Mouse (Mus musculus) small intestine, adult 2 months (tissue): ENCODE measurements around the gene Igfbp2. TPM values are rescaled to one million over a fixed set of nuclear protein-coding genes. Genes with fewer than 3 reads are reported as not detected.

ENCODE experiments used
- H3K27ac ChIP-seq: fragments of 200-500 bp; 2 replicates; pipeline ENCODE4 v1.5.1; 2012; ENCODE audit warnings: low read depth, low read length, control low read depth, inconsistent platforms; ENCODE audit not compliant: insufficient read depth
- H3K27me3 ChIP-seq: fragments of 200-500 bp; 2 replicates; pipeline ENCODE4 v1.6.1; 2012; ENCODE audit warnings: mild to moderate bottlenecking, moderate library complexity, low read length, inconsistent platforms; ENCODE audit not compliant: control insufficient read depth, insufficient read depth
- H3K36me3 ChIP-seq: fragments of 200-500 bp; 2 replicates; pipeline ENCODE4 v1.6.1; 2012; ENCODE audit warnings: mild to moderate bottlenecking, low read length, control low read depth, inconsistent platforms; ENCODE audit not compliant: control insufficient read depth, insufficient read depth
- H3K4me1 ChIP-seq: fragments of 200-500 bp; 2 replicates; pipeline ENCODE4 v1.6.1; 2012; ENCODE audit warnings: low read length, inconsistent platforms, mixed read lengths; ENCODE audit not compliant: control insufficient read depth, insufficient read depth, insufficient read length
- H3K4me3 ChIP-seq: fragments of 200-500 bp; 2 replicates; pipeline ENCODE4 v1.5.1; 2012; ENCODE audit warnings: low read depth, mild to moderate bottlenecking, control low read depth, inconsistent platforms, low read length, moderate library complexity
- CTCF ChIP-seq: fragments of 200-500 bp; IDR thresholded peaks from 2 replicates; pipeline ENCODE4 v1.5.1; 2012; ENCODE audit warnings: low read depth, mild to moderate bottlenecking, control low read depth, inconsistent platforms, low read length, moderate library complexity, mixed read lengths; ENCODE audit not compliant: insufficient replicate concordance, insufficient read length; ENCODE audit errors: extremely low read depth
- POLR2A ChIP-seq: fragments of 200-500 bp; IDR thresholded peaks from 2 replicates; pipeline ENCODE4 v1.6.1; 2012; ENCODE audit warnings: low read depth, mild to moderate bottlenecking, control low read depth, inconsistent platforms, low read length, moderate library complexity
- WGBS: fragments of 180-500 bp; shearing (Covaris S2); methylation state at CpG from one replicate; pipeline ENCODE4 v1.1.7; 2018; 5-methylcytosine and 5-hydroxymethylcytosine counted together
- polyA plus RNA-seq: library from polyadenylated mRNA; depleted of rRNA; stranded (reverse); fragments of >200 nt; gene quantifications from 2 replicates; pipeline ENCODE4 v1.2.3, GENCODE M21; 2012

Gene Igfbp2
- polyA plus RNA-seq, 1 experiment = 7.7 TPM

- no peaks in the 10 kb centered on the region for H3K36me3 ChIP-seq
- no peaks in the 10 kb centered on the region for H3K4me1 ChIP-seq
- TF ChIP-seq CTCF = no peak
- TF ChIP-seq POLR2A = no peak
- H3K27ac ChIP-seq = no peak overlapping the region
- H3K27me3 ChIP-seq = no peaks in the 10 kb centered on the region
- WGBS = 89% methylated on average over 9 of the region's 9 CpGs
- no peak overlapping the region for H3K4me3 ChIP-seq
Measured at GRCm38 (mm10) chr1:72859963-72860362, 35.7 kb downstream of the Igfbp2 start.

DNA sequence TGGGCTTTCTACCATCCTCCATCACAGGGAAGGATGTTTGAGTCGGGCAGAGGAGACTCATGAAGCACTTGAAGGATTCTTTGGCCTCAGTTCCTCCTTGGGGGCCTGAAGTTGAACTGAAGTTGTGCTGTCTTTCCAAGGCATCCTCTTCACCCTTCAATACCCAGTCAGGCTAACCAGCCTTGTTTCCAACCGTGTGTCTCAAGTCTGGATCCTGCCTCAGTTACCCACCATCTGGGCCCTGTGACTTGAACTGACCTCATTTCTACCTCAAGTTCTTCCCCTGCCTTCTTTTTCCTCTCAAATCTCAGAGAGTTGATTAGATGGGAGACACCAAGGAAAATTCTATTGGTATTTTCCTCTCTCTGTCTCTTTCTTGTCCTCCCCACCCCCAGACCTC is 36.2 kb downstream of the Igfbp2 start:
- Histone ChIP-seq H3K4me3 (no peak overlapping the region), H3K36me3 (no peaks in the 10 kb centered on the region), H3K27ac (no peak overlapping the region), H3K4me1 (no peaks in the 10 kb centered on the region), H3K27me3 (no peaks in the 10 kb centered on the region)
- TF ChIP-seq POLR2A (no peak), CTCF (no peak)
- 72% methylated on average over 2 of the region's 2 CpGs for WGBS

DNA sequence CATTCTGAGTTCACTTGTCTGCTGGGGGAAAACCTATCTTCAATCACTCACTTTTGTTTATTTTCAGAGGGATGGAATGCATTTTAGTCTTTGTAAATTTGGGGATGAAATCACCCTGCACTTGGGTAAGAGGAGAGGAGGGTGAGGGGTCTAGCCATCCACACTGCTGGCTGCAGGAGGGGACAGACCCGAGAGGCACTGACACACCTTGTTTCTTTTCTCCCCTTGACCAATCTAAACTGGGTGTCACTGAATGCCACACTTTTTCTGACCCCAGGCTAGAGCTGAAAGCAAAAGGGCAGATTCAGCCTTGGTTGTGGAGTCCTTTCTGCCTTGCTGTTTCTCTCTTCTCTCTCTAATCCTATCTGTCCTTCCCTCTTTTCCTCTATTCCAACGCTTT is 37.4 kb downstream of the Igfbp2 start:
- no peak overlapping the region for H3K27ac ChIP-seq
- WGBS = 64% methylated on average over 2 of the region's 2 CpGs
- no peaks in the 10 kb centered on the region for H3K27me3 ChIP-seq
- no peak overlapping the region for H3K4me3 ChIP-seq
- TF ChIP-seq CTCF = no peak
- no peak for TF ChIP-seq POLR2A
- no peaks in the 10 kb centered on the region for H3K4me1 ChIP-seq
- H3K36me3 ChIP-seq = no peaks in the 10 kb centered on the region

GRCm38 (mm10) chr1:72862248-72862647 is 37.9 kb downstream of the Igfbp2 start:
- H3K27ac ChIP-seq = no peak overlapping the region
- H3K4me3 ChIP-seq = no peak overlapping the region
- 84% methylated on average over 21 of the region's 21 CpGs for WGBS
- no peaks in the 10 kb centered on the region for H3K4me1 ChIP-seq
- TF ChIP-seq POLR2A = no peak
- no peaks in the 10 kb centered on the region for H3K27me3 ChIP-seq
- H3K36me3 ChIP-seq = no peaks in the 10 kb centered on the region

DNA sequence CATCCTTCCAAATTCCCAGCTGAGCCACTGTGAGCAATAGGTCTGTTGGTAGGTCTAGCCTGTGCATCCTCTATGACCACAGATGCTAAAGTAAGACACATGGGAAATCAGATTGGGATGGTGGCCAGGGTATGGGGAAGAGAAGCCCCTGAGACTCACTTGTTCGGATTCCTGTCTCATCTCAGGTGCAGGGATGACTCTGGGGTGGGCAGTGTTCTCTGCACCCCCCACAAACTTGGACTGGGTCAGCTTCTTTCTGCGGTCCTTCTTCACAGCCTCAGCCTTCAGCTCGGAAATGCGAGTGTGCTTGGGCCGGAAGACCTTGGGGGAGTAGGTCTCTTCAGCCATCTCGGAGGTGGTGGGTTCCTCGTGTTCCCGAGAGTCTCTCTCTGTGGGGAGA is 39.4 kb downstream of the Igfbp2 start:
- H3K27me3 ChIP-seq = no peaks in the 10 kb centered on the region
- WGBS = 85% methylated on average over 8 of the region's 8 CpGs
- no peak overlapping the region for H3K27ac ChIP-seq
- no peaks in the 10 kb centered on the region for H3K36me3 ChIP-seq
- TF ChIP-seq CTCF (no peak), POLR2A (no peak)
- no peak overlapping the region for H3K4me3 ChIP-seq
- no peaks in the 10 kb centered on the region for H3K4me1 ChIP-seq

DNA sequence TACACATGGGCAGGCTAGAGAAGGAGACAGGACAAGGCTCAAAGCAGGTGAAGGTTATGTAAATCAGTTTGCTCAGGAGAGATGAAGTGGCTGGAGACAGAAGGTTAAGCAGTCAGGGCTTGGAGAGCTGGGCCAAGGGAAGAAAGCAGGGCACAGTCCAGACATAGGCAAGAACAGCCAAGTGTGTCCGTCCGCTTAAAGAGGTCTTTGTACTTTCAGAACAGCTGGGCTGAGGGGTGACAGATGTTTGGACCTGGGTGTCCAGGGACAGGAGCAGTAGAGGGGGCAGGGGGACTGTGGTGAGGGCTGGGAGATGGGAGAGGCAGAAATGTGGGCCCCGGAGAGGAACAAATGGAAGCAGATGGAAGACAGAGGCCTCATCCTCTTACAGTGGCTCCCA is 40.0 kb downstream of the Igfbp2 start:
- Histone ChIP-seq H3K27ac (no peak overlapping the region), H3K4me1 (no peaks in the 10 kb centered on the region), H3K4me3 (no peak overlapping the region), H3K36me3 (no peaks in the 10 kb centered on the region), H3K27me3 (no peaks in the 10 kb centered on the region)
- no peak for TF ChIP-seq POLR2A
- TF ChIP-seq CTCF = no peak
- 74% methylated on average over 3 of the region's 3 CpGs for WGBS

- Histone ChIP-seq H3K27me3 (no peaks in the 10 kb centered on the region), H3K36me3 (no peaks in the 10 kb centered on the region), H3K4me1 (peaks cover 9% of the 10 kb centered on the region), H3K27ac (no peak overlapping the region), H3K4me3 (no peak overlapping the region)
- WGBS = 32% methylated on average over 6 of the region's 6 CpGs
- TF ChIP-seq POLR2A (no peak), CTCF (peak; percentile 92; the same call in 1 of the 2 replicates)
Measured at GRCm38 (mm10) chr1:72865900-72866299, 41.6 kb downstream of the Igfbp2 start.

GRCm38 (mm10) chr1:72866417-72866816 is 42.1 kb downstream of the Igfbp2 start:
- WGBS = 74% methylated on average over 5 of the region's 5 CpGs

More at GRCm38 (mm10) chr1:72866417-72866816, 42.1 kb downstream of the Igfbp2 start:
- peaks cover 11% of the 10 kb centered on the region for H3K4me1 ChIP-seq
- no peak overlapping the region for H3K4me3 ChIP-seq
- TF ChIP-seq CTCF (no peak), POLR2A (no peak)
- H3K36me3 ChIP-seq = no peaks in the 10 kb centered on the region
- H3K27me3 ChIP-seq = no peaks in the 10 kb centered on the region
- H3K27ac ChIP-seq = no peak overlapping the region
